Mouse (Mus musculus): ENCODE data around the gene Dstn. TPM values are rescaled to one million over a fixed set of nuclear protein-coding genes. Genes with fewer than 3 reads are reported as not detected.
A peak's percentile ranks its signal among the peaks of the same experiment; 100 is the strongest.

Gene Dstn
- 100 to 1,000 TPM; 154 to 157 TPM for total RNA-seq (2021)
- long read RNA-seq, experiment 1, transcript Dstn-201 (4 exons, 1,911 nt): major isoform, 114 of 128 reads
- long read RNA-seq, experiment 1, partial matches to known transcripts: 3 of 128 reads
- long read RNA-seq, experiment 1, other reads (novel, unspliced or antisense): 11 of 128 reads
- long read RNA-seq, experiment 2, transcript Dstn-201 (4 exons, 1,911 nt): major isoform, 95 of 105 reads
- long read RNA-seq, experiment 2, partial matches to known transcripts: 4 of 105 reads
- long read RNA-seq, experiment 2, other reads (novel, unspliced or antisense): 6 of 105 reads

DNA sequence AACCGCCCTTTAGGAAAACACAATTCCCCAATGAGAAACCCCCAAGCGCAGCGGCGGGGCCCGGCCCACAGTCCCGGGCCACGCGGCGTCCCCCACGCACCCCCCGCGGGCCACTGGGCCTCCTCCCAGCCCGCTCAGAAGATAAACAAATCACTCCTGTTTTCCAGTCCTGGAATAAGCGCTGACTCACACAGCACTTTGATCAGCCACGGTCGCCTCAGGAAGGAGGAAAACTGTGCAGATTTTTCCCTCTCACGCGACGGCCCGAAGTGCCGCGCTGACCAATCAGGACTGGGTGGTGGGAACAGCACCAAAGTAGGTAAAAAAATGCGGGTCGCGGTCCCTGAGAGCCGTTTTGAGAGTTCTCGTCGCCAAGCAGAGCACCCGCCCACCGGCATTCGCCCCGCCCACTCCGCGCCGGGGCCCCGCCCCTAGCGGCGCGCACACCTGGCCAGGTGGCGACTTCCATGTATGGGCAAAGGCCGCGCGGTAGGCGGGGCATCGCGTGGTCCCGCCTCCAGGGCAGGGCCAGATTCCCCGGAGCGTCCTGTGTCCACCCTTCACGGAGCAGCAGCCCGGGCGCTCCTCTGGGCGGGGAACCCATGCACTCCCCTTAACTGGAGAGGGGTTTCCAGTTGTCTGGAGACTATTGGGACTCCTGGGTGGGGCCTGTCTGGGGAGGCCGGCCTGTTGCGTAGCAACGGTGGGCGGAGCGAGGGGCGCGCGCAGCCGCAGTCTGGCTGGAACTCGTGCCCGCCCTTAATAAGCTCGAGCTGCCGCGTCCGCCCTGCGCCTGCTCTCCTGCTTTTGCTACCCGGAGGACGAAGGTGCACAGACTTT lies at the start of gene Dstn:
Gene Dstn, plus strand, starts transcription at position 561 of the 840 bp plus-strand sequence.
- Histone ChIP-seq H3K4me3 (peak within 1 kb of the TSS; percentile 80), H3K27ac (peak within 1 kb of the TSS; percentile 96)
- peak; percentile 94 to 96 for DNase-seq (ENCODE audit: extremely low spot score in 1 of 2, low spot score in 2 of 2)
- no peak for TF ChIP-seq CTCF (IDR thresholded peaks at IDR 0.05)
- intact Hi-C loops (cut with DNase I): loop anchor here (2.0 kb wide), 1 partner anchor 48 kb away; no protein-coding TSS in a partner anchor

DNA sequence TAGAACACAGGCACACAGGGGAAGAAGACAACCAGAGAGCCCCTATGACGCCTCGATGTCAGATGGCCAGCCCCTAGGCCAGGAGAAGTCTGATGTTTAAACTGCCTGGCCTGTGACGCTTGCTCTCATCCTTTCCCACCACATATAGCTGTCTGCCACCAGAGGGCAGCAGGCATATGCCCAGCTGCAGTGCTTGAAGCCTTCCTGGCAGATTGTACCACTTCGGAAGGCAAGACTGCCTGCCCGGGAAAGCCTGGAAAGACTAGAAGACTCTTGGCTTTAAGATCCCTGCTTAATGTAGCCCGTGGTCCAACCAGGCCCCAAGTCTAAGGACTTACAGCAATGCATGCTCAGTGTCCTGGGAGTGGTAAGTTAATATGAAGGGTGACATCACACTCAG lies 47.8 kb upstream of the Dstn start:
- TF ChIP-seq CTCF (IDR thresholded peaks at IDR 0.05): peak; percentile 95
- intact Hi-C loops (cut with DNase I): loop anchor here (1.0 to 10.0 kb wide), 6 partner anchors 47 to 585 kb away; partner anchors contain the start of gene Dstn
- H3K4me3 ChIP-seq: no peak overlapping the region
- peak; percentile 77 to 80 for DNase-seq (ENCODE audit: extremely low spot score in 1 of 2, low spot score in 2 of 2)
- no peak overlapping the region for H3K27ac ChIP-seq

GRCm38 (mm10) chr2:143870936-143871688 lies 44.0 kb upstream of the Dstn start:
- no peak for TF ChIP-seq CTCF (IDR thresholded peaks at IDR 0.05)
- Histone ChIP-seq H3K4me3 (no peak overlapping the region), H3K27ac (no peak overlapping the region)
- intact Hi-C loops (cut with DNase I): no loop called here
- DNase-seq (ENCODE audit: extremely low spot score in 1 of 2, low spot score in 2 of 2): no peak

DNA sequence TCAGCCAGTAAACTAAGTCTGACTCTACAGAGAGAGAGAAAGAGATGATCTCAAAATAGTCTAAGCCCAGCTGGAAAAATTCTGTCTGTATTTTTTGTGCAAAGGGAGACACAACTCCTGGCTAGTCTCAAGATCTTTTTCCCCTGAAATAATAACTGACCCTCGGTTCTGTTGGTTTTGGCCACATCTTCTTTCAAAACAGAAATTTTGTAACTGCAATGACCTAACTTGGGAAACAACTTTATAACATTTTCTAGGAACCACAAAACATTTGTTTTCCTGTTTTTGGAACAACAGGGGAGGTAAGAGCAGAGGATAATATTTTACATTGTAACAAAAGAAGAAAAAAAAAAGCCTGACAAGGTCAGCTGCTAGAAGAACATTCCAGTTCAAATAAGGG lies 39.1 kb upstream of the Dstn start:
- DNase-seq (ENCODE audit: extremely low spot score in 1 of 2, low spot score in 2 of 2): no peak
- intact Hi-C loops (cut with DNase I): no loop called here
- no peak for TF ChIP-seq CTCF (IDR thresholded peaks at IDR 0.05)
- H3K4me3 ChIP-seq: no peak overlapping the region
- H3K27ac ChIP-seq: no peak overlapping the region

GRCm38 (mm10) chr2:143876929-143877632 lies 38.0 kb upstream of the Dstn start:
- intact Hi-C loops (cut with DNase I): no loop called here
- peak; percentile 13 for TF ChIP-seq CTCF (IDR thresholded peaks at IDR 0.05)

GRCm38 (mm10) chr2:143879311-143879710 lies 35.8 kb upstream of the Dstn start:
- Histone ChIP-seq H3K27ac (no peak overlapping the region), H3K4me3 (no peak overlapping the region)
- intact Hi-C loops (cut with DNase I): no loop called here
- no peak for TF ChIP-seq CTCF (IDR thresholded peaks at IDR 0.05)
- DNase-seq (ENCODE audit: extremely low spot score in 1 of 2, low spot score in 2 of 2): no peak

More at GRCm38 (mm10) chr2:143876929-143877632, 38.0 kb upstream of the Dstn start:
- DNase-seq (ENCODE audit: extremely low spot score in 1 of 2, low spot score in 2 of 2): no peak
- no peak overlapping the region for H3K4me3 ChIP-seq
- H3K27ac ChIP-seq: no peak overlapping the region

GRCm38 (mm10) chr2:143882002-143882401 lies 33.1 kb upstream of the Dstn start:
- TF ChIP-seq CTCF (IDR thresholded peaks at IDR 0.05): no peak
- DNase-seq (ENCODE audit: extremely low spot score in 1 of 2, low spot score in 2 of 2): peak in 1 of 2 experiments; percentile 30
- no peak overlapping the region for H3K27ac ChIP-seq
- intact Hi-C loops (cut with DNase I): no loop called here
- H3K4me3 ChIP-seq: no peak overlapping the region

DNA sequence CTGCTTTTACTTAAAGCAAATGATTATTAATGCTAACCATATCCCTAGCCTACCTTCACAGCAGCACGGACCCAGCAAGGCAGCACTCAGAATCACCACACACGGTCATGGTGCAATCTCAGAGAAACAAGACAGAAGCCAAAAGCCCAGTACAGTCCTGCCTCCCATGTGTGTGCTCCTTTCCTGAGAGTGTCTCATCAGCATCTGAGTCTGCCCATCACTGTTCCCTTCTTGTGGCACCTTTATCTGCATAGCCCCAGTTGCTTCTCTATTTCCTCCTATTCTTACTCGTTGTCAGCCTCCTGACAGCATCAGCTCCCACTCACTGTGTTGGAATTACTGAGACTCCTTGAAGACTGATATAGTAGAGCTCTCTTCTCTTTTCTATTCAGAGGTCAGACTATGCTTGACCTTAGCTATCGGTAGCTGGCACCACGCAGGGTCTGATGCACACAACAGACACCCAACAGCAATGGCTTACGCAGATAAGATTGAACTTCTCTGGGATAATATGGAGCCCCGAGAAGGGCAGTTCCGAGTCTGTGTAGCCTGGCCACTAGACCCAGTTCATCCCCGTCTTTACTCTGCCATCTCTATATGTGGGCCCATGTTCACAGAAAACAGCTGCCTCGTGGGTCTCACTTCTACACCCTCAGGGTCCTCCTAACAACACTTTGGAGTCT lies 32.4 kb upstream of the Dstn start:
- H3K4me3 ChIP-seq: no peak overlapping the region
- no peak for TF ChIP-seq CTCF (IDR thresholded peaks at IDR 0.05)
- intact Hi-C loops (cut with DNase I): no loop called here
- no peak for DNase-seq (ENCODE audit: extremely low spot score in 1 of 2, low spot score in 2 of 2)
- H3K27ac ChIP-seq: no peak overlapping the region

DNA sequence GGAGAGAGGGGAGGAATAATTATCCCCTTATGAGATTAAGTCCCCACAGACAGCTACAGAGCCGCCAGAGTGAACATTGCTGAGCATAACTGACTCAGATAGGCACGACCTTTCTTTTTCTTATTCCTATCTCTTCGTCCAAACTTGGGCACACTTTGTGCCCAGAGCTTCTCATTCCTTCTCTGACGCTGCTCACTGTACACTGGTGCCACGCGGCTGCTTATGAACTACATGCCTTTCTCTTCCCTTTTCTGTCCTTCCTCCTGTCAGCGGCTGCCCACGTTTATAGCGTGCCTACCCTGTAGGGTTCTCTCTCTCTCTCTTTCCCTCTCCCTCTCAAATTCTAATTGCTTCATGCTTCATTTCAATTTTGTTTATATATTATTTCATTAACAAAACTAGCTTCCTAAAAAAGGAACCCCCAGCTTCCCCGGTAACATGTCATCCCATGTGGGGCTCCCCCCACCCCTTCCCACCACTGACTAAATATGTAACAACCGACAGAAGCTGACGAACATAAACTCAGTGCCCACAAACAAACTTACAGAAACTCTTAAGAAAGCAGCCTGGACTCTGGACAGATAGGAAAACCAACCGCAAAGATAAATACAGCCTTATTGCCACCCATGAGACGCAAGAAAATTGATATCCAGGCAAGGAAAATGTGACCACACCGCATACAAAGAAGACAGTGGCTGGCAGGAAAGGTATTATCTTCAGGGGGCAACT lies 25.8 kb upstream of the Dstn start:
- intact Hi-C loops (cut with DNase I): no loop called here
- no peak overlapping the region for H3K4me3 ChIP-seq
- no peak for TF ChIP-seq CTCF (IDR thresholded peaks at IDR 0.05)
- no peak for DNase-seq (ENCODE audit: extremely low spot score in 1 of 2, low spot score in 2 of 2)
- H3K27ac ChIP-seq: no peak overlapping the region

- DNase-seq (ENCODE audit: extremely low spot score in 1 of 2, low spot score in 2 of 2): no peak
- Histone ChIP-seq H3K27ac (no peak overlapping the region), H3K4me3 (no peak overlapping the region)
- TF ChIP-seq CTCF (IDR thresholded peaks at IDR 0.05): no peak
- intact Hi-C loops (cut with DNase I): no loop called here
Observed at GRCm38 (mm10) chr2:143889860-143890433, 25.2 kb upstream of the Dstn start.
